Mouse (Mus musculus) adipocyte (in vitro differentiated cells): ENCODE data around the gene Dmrtc2.
A peak's percentile ranks its signal among the peaks of the same experiment; 100 is the strongest.

Source experiments
- DNase-seq: peaks from one replicate; pipeline ENCODE4 v3.0.0-alpha.2; 2016; ENCODE audit warnings: low spot score

Dmrtc2 gene

DNA sequence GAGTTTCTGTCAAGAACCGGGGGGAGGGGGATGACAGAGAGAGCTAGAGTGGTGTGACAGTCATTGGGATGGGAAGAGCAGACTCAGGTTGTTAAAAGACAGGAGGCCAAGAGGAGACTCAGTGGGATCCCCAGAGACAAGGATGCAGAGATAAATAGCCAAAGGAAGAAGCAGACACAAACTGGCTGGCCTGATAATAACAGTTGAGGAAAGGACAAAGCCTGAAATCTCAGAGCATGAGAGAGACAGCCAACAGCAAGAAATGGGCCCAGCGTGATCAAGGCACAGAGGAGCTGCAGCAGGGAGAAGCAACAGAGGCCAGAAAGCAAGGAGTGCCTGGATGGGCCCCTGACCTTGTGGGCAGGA, 32.4 kb downstream of the Dmrtc2 start:
- no peak for DNase-seq

- peak; percentile 33 for DNase-seq
These were observed 33.0 kb downstream of the Dmrtc2 start, which contains the start of gene Arhgef1 for GRCm38 (mm10) chr7:24902630-24903443. Gene Arhgef1 (plus strand): TSS chr7:24902912.

GRCm38 (mm10) chr7:24903444-24903825, 33.6 kb downstream of the Dmrtc2 start:
- DNase-seq, result no peak

GRCm38 (mm10) chr7:24904070-24904483, 34.2 kb downstream of the Dmrtc2 start:
- peak; percentile 94 for DNase-seq

GRCm38 (mm10) chr7:24904936-24905335, 35.1 kb downstream of the Dmrtc2 start:
- peak; percentile 72 for DNase-seq

DNA sequence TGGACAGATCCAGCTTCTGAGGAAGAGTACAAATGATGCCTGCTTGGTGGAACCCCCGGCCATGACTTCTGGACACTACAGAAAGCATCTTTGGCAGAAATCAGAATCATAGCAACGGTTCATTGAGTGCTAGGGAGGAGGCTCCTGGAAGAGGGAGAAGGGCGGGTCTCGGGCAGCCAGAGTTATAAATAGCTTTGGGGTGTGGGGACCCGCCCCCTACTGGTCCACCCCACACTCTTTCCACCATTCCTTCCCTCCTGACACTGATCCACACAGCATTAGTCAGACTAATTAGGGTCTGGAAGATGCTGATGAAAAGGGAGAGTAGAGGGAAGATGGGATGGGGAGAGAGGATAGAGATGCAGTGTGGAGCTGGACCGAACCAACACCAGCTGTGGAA, 36.7 kb downstream of the Dmrtc2 start:
- no peak for DNase-seq

GRCm38 (mm10) chr7:24907211-24907748, 37.4 kb downstream of the Dmrtc2 start:
- DNase-seq, result no peak

GRCm38 (mm10) chr7:24912480-24912879, 42.6 kb downstream of the Dmrtc2 start:
- peak; percentile 7 for DNase-seq

DNA sequence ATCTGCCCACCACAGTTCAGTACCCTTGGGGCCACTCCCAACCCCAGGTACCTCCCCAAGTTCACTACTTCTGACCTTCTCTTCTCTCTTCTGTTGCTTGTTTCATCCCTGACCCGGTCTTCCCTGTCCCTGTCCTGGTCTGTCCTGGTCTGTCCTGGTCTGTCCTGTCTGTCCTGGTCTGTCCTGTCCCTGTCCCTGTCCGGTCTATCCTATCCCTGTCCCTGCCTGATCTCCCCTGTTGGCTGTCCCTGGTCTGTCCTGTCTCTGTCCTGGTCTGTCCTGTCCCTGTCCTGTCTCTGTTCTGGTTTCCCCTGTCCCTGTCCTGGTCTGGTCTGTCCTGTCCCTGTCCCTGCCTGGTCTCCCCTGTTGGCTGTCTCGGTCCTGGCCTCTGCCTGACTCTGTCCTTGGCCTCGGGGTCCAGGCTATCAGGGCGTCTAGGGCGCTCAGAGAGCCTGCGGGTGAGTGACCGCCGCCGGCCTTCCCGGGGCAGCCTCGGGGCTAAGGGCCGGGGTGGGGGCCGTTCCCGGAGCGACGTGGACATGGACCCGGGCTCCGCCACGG, 49.0 kb downstream of the Dmrtc2 start:
- DNase-seq, result no peak

DNA sequence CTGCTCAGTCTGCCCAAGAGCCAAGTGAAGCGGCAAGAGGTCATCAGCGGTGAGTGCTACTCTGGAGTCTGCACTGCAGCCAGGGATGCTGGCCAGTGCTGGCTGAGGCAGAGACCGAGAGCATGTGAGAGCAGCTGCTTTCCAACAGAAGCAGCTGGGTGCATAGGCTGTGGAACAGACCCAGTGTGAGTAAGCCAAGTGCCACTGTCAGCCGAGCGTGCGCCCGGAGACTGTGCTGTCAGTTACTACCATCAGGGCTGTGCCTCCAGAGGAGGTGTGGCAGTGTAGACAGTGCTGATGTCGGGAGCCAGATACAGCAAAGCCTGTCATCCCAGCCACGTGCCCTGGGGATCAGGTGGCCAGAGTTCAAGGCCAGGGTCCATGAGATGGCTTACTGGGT, 49.9 kb downstream of the Dmrtc2 start:
- peak; percentile 29 for DNase-seq
